Mouse (Mus musculus) testis, adult 2 months (tissue): ENCODE data around the gene Ifnl3.

ENCODE experiments used
- CTCF ChIP-seq: fragments of 200-500 bp; IDR thresholded peaks from 2 replicates; pipeline ENCODE4 v1.5.1; 2012; ENCODE audit warnings: low read depth, mild to moderate bottlenecking, inconsistent platforms, low read length, moderate library complexity; ENCODE audit not compliant: control insufficient read depth, insufficient read depth, insufficient replicate concordance
- POLR2A ChIP-seq: fragments of 200-500 bp; IDR thresholded peaks from 2 replicates; pipeline ENCODE4 v1.6.1; 2012; ENCODE audit warnings: low read depth, mild to moderate bottlenecking, inconsistent platforms, low read length, moderate library complexity; ENCODE audit not compliant: control insufficient read depth

- TF ChIP-seq CTCF = no peak
- TF ChIP-seq POLR2A = no peak
These were observed 39.8 kb upstream of the Ifnl3 start for GRCm38 (mm10) chr7:28482854-28483253.
